28 mouse cellular contexts compared by ENCODE assay signal in genomic region chr12:100135117-100135516, GRCm38 (mm10). TPM values are rescaled to one million over a fixed set of nuclear protein-coding genes. Genes with fewer than 3 reads are reported as not detected.
DNase-seq lines count a peak whose midpoint lies in the region; ATAC-seq lines count a peak whose summit lies in the region.
"Had no signal": no experiment of that assay in that cellular context is flagged by ENCODE, and none has a peak within 500 bp of the region (broad histone marks: within the 10 kb centered on the region; RNA-seq: fewer than 3 reads in every experiment).

No protein-coding gene starts in this region.

- no peaks in the 10 kb centered on the region for H3K9me3 ChIP-seq in hindbrain, embryonic 13.5 days
- no peaks in the 10 kb centered on the region for H3K9me3 ChIP-seq in hindbrain, embryonic 10.5 days
- no peaks in the 10 kb centered on the region for H3K9me3 ChIP-seq in neural tube, embryonic 14.5 days (ENCODE audit: control insufficient read depth, low read length)
- H3K9me3 ChIP-seq: embryonic facial prominence, embryonic 10.5 days; embryonic facial prominence, embryonic 15.5 days; forebrain, embryonic 12.5 days; heart, embryonic 10.5 days; heart, embryonic 15.5 days; limb, embryonic 13.5 days; midbrain, embryonic 10.5 days; midbrain, embryonic 15.5 days; neural tube, embryonic 12.5 days had no signal

- H3K27ac ChIP-seq in hindbrain, embryonic 13.5 days: peak overlapping the region; percentile 64
- H3K27ac ChIP-seq in hindbrain, embryonic 10.5 days: no peak overlapping the region
- H3K27ac ChIP-seq in neural tube, embryonic 14.5 days (ENCODE audit: low read depth, low read length): no peak overlapping the region
- H3K27ac ChIP-seq: embryonic facial prominence, embryonic 10.5 days; embryonic facial prominence, embryonic 15.5 days; forebrain, embryonic 12.5 days; heart, embryonic 10.5 days; heart, embryonic 15.5 days; limb, embryonic 13.5 days; macrophage; midbrain, embryonic 10.5 days; midbrain, embryonic 15.5 days; neural tube, embryonic 12.5 days had no signal

- WGBS in hindbrain, embryonic 13.5 days: 92% methylated on average over 3 of the region's 3 CpGs
- WGBS in hindbrain, embryonic 10.5 days: 87% methylated on average over 3 of the region's 3 CpGs
- 87% methylated on average over 3 of the region's 3 CpGs for WGBS in neural tube, embryonic 14.5 days

- H3K36me3 ChIP-seq in hindbrain, embryonic 13.5 days: peaks cover 90% of the 10 kb centered on the region
- peaks cover 97% of the 10 kb centered on the region for H3K36me3 ChIP-seq in hindbrain, embryonic 10.5 days
- peaks cover 37% of the 10 kb centered on the region for H3K36me3 ChIP-seq in neural tube, embryonic 14.5 days (ENCODE audit: control insufficient read depth, insufficient read depth, low read length)

- H3K4me2 ChIP-seq in hindbrain, embryonic 13.5 days: no peak overlapping the region
- H3K4me2 ChIP-seq in neural tube, embryonic 14.5 days (ENCODE audit: low read depth, low read length): no peak overlapping the region
- H3K4me2 ChIP-seq: embryonic facial prominence, embryonic 15.5 days; forebrain, embryonic 12.5 days; heart, embryonic 15.5 days; limb, embryonic 13.5 days; midbrain, embryonic 15.5 days; neural tube, embryonic 12.5 days had no signal

- H3K9ac ChIP-seq in hindbrain, embryonic 13.5 days: peak overlapping the region; percentile 39; the same call in 1 of the 2 replicates
- H3K9ac ChIP-seq in neural tube, embryonic 14.5 days (replicated peaks; ENCODE audit: low read depth, low read length): 0 out of 2 replicates have a peak overlapping the region, but pooled peaks have one; percentile 2
- H3K9ac ChIP-seq: embryonic facial prominence, embryonic 15.5 days; forebrain, embryonic 12.5 days; heart, embryonic 15.5 days; limb, embryonic 13.5 days; midbrain, embryonic 15.5 days; neural tube, embryonic 12.5 days had no signal

- no peak for ATAC-seq in hindbrain, embryonic 13.5 days (ENCODE audit: low FRiP score)
- no peak for ATAC-seq in neural tube, embryonic 14.5 days (ENCODE audit: low read depth)
- peak; percentile 71 for ATAC-seq in megakaryocyte progenitor cell, adult 5-6 weeks (replicated peaks; ENCODE audit: poor library complexity)
- ATAC-seq in monocyte, adult 5-6 weeks (replicated peaks; ENCODE audit: insufficient number of reproducible peaks, low FRiP score, low TSS enrichment, poor library complexity, severe bottlenecking): no peak
- ATAC-seq: inflammation-experienced regulatory T-cells, adult 6 months; midbrain, embryonic 15.5 days had no signal

- no peaks in the 10 kb centered on the region for H3K27me3 ChIP-seq in hindbrain, embryonic 13.5 days
- H3K27me3 ChIP-seq in hindbrain, embryonic 10.5 days (ENCODE audit: insufficient read depth, poor library complexity, severe bottlenecking): no peaks in the 10 kb centered on the region
- H3K27me3 ChIP-seq in neural tube, embryonic 14.5 days (ENCODE audit: control insufficient read depth, insufficient read depth, low read length): no peaks in the 10 kb centered on the region
- H3K27me3 ChIP-seq: embryonic facial prominence, embryonic 15.5 days; forebrain, embryonic 12.5 days; heart, embryonic 15.5 days; limb, embryonic 13.5 days; midbrain, embryonic 15.5 days; neural tube, embryonic 12.5 days had no signal

- H3K4me3 ChIP-seq in hindbrain, embryonic 13.5 days: no peak overlapping the region
- H3K4me3 ChIP-seq in hindbrain, embryonic 10.5 days: no peak overlapping the region
- H3K4me3 ChIP-seq in neural tube, embryonic 14.5 days (ENCODE audit: low read depth, low read length): no peak overlapping the region
- H3K4me3 ChIP-seq: embryonic facial prominence, embryonic 10.5 days; embryonic facial prominence, embryonic 15.5 days; forebrain, embryonic 12.5 days; heart, embryonic 10.5 days; heart, embryonic 15.5 days; limb, embryonic 13.5 days; midbrain, embryonic 10.5 days; midbrain, embryonic 15.5 days; neural tube, embryonic 12.5 days had no signal

- DNase-seq in hindbrain, embryonic 10.5 days (ENCODE audit: low spot score): no peak
- DNase-seq in neural tube, embryonic 10.5 days (ENCODE audit: extremely low spot score, low spot score): no peak
- DNase-seq in layer of hippocampus, postnatal 36 days: no peak
- DNase-seq: adrenal gland, postnatal 36 days; gastrocnemius, postnatal 14 days; heart, postnatal 36 days; kidney, adult 11 months; kidney, postnatal 14 days; lung, adult 2 months; lung, postnatal 10 days; right cerebral cortex, postnatal 4 days; thymus, adult 2 months; thymus, postnatal 36 days had no signal

- no peaks in the 10 kb centered on the region for H3K4me1 ChIP-seq in hindbrain, embryonic 13.5 days (replicated peaks)
- H3K4me1 ChIP-seq in hindbrain, embryonic 10.5 days (replicated peaks): no peaks in the 10 kb centered on the region
- H3K4me1 ChIP-seq in neural tube, embryonic 14.5 days (ENCODE audit: control insufficient read depth, insufficient read depth, low read length): no peaks in the 10 kb centered on the region
- H3K4me1 ChIP-seq: embryonic facial prominence, embryonic 10.5 days; embryonic facial prominence, embryonic 15.5 days; forebrain, embryonic 12.5 days; heart, embryonic 10.5 days; heart, embryonic 15.5 days; limb, embryonic 13.5 days; midbrain, embryonic 10.5 days; midbrain, embryonic 15.5 days; neural tube, embryonic 12.5 days had no signal

RNA-seq across cellular contexts. Expression of gene Nrde2, which starts 24.3 kb away (rescaled TPM):
- polyA plus RNA-seq in hindbrain, embryonic 13.5 days (2015; fragmentation: Nextera tagmentation; extraction: Ambion mirVana): 14.4 and 14.9 TPM in 2 replicates
- polyA plus RNA-seq in hindbrain, embryonic 10.5 days (2016; fragmentation: Nextera tagmentation; extraction: Ambion mirVana): 12.7 and 13.2 TPM in 2 replicates
- polyA plus RNA-seq in neural tube, embryonic 14.5 days (2014; fragmentation: Nextera tagmentation; extraction: Ambion mirVana): 11.7 and 11.9 TPM in 2 replicates
- total RNA-seq in megakaryocyte progenitor cell, adult 5-6 weeks (2015): 5.9 and 6.5 TPM in 2 replicates
- 24.0 and 29.9 TPM in 2 replicates for total RNA-seq in megakaryocyte progenitor cell, adult 5-6 weeks (2017)
- total RNA-seq in layer of hippocampus, postnatal 36 days (2021): 10 to 100 TPM; 19.7 to 20.2 TPM
- total RNA-seq in monocyte, adult 5-6 weeks (2017): 25.2 to 42.8 TPM (median 28.1 TPM) in 3 replicates

RNA-seq across cellular contexts. Expression of gene Psmc1, which starts 25.2 kb away (rescaled TPM):
- 282 and 285 TPM in 2 replicates for polyA plus RNA-seq in hindbrain, embryonic 13.5 days (2015; fragmentation: Nextera tagmentation; extraction: Ambion mirVana)
- polyA plus RNA-seq in hindbrain, embryonic 10.5 days (2016; fragmentation: Nextera tagmentation; extraction: Ambion mirVana): 366 and 386 TPM in 2 replicates
- 281 and 306 TPM in 2 replicates for polyA plus RNA-seq in neural tube, embryonic 14.5 days (2014; fragmentation: Nextera tagmentation; extraction: Ambion mirVana)
- 236 and 253 TPM in 2 replicates for total RNA-seq in megakaryocyte progenitor cell, adult 5-6 weeks (2015)
- total RNA-seq in megakaryocyte progenitor cell, adult 5-6 weeks (2017): 265 and 368 TPM in 2 replicates
- 100 to 1,000 TPM; 183 to 198 TPM for total RNA-seq in layer of hippocampus, postnatal 36 days (2021)
- total RNA-seq in monocyte, adult 5-6 weeks (2017): 102 to 197 TPM (median 122 TPM) in 3 replicates
